Mouse (Mus musculus) adrenal gland, adult 18-20 months (tissue): ENCODE results near the gene Pde8b. TPM values are rescaled to one million over a fixed set of nuclear protein-coding genes. Genes with fewer than 3 reads are reported as not detected.
A peak's percentile ranks its signal among the peaks of the same experiment; 100 is the strongest.

Experiments used
- DNase-seq, 2 experiments: peaks; one replicate each; pipeline ENCODE4 v3.0.0; 2021 to 2022; ENCODE audit warnings: low spot score in 2 of 2
- long read RNA-seq, 2 experiments: library from polyadenylated mRNA; stranded (forward); transcript quantifications; one replicate each; pipeline ENCODE4 v2.0.0; 2021
- total RNA-seq, 2 experiments: library from RNA; stranded (reverse); gene quantifications; 1 replicate in 1 of 2; 2 replicates in 1 of 2; pipeline ENCODE4 v1.2.3; 2021

Pde8b gene
- 100 to 1,000 TPM in 1 of 2 experiments, 10 to 100 TPM in 1; 46.0 to 152 TPM for total RNA-seq
- long read RNA-seq, experiment 1, full-length matches to known transcripts: 5 of 26 reads
- long read RNA-seq, experiment 1, partial matches to known transcripts: 4 of 26 reads
- long read RNA-seq, experiment 1, other reads (novel, unspliced or antisense): 17 of 26 reads
- long read RNA-seq, experiment 2, full-length matches to known transcripts: 40 of 232 reads
- long read RNA-seq, experiment 2, partial matches to known transcripts: 43 of 232 reads
- long read RNA-seq, experiment 2, other reads (novel, unspliced or antisense): 149 of 232 reads

DNA sequence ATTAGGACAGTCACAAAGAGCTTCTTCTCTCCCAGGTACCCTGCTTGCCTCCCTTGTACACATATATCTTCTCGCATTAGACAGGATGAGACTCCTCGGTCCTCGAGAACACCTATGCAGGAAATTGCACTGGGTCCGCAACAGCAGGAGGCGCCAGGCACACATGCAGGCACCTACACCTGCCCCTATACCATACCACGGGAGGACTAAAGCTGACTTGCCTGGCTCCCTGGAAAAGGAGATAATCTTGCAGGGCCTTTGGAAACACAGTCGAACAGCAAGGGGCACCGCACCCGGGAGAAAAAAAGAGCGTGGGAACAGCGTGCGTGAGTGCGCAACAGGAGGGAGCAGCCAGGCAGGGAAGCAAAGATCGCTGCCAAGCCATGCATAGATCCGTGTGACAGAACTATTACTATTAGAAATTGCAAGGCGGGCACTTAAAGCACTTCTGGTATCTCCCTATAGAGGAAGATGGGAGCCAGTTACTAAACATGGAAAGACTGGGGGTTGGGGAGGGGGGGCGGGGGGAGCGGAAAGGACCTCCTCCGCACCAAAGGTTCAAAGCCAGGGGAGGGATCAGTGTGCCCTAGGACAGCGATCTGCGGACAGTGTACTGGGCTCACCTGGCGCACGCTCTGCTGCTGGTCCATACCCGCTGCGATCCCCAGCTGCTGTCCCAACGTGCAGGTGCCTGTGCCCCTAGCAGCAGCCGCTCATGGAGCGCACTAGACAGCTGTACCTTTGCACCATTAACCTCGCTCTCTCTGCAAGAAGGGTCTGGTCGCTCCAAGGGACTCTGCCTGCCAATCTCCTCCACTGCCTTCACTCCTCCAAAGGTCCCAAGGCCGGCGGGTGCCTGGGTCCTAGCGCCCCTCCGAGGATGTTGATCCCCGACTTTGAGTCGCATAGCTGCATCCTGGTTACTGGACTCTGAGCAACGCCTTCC lies at the start of gene Pde8b:
Gene Pde8b (minus strand): TSS at position 826 of the 946 bp plus-strand sequence.
- DNase-seq: peak in 1 of 2 experiments; percentile 15

DNA sequence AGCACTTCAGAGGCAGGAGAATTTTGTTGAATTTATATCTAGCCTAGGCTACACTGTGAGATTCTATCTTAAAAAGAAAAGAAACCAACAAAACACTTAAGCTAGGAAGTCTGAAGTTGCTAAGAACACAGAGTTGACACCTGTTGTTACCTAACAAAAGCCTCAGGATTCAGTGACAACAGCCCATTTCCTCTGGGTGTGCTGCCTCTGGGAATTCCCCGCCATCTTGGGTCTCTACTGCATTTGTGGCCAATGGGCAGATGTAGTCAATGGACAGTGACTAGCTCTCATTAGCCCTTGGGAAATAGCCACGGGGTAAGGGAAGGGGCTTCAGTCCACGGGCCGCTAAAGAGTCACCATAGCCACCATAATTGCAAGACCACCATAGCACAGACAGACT lies 41.8 kb upstream of the Pde8b start:
- no peak for DNase-seq

DNA sequence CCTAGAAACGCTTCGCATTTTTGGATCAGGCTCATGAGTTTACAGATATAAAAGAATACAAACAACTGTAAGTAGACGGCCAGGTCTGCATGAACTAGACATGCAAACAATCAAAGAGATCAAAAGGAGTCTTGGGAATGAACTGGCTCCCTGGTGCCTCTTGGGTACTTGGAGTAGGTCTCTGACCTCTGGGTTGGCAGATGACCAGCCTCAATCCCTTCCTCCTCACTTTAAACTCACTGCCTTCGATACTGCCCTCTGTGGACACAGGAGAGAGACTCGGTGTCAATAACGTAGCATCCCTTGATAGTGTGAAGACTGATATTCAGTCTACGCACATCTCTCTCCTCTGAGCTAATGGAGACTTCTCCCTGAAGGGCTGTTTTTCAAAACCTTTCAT lies 37.9 kb upstream of the Pde8b start:
- DNase-seq: no peak

DNA sequence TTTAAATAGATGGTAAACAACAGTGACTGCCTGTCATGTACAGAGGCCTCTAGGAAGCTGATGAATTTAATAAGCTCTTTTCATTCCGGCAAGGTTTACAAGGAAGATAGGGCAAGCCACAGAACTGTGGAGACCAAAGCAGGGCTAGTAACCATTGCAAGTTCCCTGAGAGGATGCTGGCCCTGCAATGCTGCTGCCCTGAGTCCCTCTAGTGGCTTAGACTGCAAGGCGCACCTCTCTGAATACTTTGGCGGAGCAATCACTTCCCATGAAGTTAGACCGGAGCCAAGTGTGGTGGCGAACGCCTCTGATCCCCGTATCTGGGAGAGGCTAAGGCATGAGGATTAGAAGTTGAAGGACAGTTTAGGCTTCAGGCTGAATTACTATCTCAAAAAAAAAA lies 36.9 kb upstream of the Pde8b start:
- peak; percentile 47 to 58 for DNase-seq

DNA sequence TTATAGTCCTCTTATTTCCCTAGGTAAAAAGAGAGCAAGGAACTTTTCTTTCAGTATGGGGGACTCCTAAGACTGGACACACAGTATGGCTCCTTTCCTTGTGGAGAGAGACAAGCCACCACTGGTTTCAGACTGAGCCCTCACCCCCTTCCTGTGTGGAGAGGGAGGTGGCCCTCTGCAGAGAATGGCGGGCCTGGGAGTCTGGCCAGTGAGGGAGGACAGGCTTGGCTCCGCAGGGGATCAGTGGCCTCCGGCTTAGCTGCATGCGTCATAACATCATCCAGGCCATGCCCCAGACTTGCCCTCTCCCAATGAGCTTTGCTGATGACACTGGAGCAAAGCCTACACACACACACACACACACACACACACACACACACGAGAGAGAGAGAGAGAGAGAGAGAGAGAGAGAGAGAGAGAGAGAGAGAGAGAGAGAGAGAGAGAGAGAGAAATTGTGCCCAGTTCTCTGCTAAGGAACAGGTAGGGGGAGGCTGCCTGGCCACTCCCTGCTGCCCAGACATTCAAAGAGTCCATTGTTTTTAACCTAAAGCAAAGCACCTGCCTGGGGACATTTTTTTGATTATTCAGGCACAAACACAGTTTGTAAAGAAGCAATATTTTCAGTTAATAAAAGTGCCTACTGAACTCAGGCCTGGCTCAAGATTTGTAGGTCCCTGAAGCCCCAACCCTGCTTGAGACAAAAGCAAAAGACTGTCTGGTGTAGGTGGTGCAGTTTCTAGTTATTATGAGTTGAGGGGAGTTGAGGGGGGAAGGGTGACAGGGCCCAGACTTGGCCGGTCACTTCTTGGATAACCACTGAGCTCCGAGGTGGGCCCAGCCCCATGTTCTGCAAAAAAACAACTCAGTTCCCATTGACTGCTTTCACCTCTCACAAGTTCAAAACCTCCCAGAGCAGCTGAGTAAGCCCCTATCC lies 31.9 kb upstream of the Pde8b start:
- DNase-seq: peak in 1 of 2 experiments; percentile 38

DNA sequence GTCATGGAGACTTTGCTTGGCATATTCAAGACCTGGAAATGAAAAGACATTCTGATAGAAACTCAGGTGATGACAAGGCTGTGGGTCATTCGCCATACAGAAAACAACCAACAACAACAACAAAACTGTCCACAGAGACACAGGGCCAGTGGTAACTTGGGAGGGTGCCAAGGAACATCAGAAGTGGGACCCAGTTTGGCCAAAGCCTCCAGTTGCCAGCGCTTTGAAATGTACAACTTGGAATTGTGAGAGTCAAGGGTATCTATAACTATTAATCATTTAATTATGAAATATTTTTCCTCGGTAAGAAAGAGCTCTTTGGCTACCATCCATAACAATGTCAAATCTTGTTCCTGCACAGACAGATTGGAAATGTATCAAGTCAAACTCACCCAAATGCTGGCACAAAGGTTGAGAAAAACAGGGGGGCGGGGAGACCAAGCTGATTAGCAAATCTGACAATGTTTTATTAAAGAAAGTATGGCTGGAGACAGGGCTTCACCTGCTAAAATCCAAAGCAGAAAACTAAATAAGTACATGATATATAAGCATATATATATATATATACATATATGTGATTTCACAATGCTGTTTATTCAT lies 28.4 kb upstream of the Pde8b start:
- DNase-seq: no peak

DNA sequence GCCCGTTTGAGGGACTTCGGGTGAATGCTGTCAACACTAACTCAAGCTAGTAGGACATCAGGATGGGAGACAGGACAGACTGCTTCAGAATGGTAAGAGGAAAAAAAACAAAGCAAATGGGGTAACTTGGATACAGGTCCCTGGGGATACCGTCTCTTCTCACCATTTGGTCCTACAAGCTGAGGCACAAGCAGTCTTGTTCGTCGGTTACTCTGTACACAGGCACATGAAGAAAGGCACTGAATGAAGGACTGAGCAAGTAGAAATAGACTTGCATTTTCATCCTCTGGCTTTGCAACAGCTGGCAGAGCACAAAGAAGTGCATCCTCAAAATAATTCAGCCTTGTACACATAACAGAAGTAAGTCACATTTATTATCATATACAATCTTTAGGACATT lies 14.6 kb upstream of the Pde8b start:
- DNase-seq: no peak

DNA sequence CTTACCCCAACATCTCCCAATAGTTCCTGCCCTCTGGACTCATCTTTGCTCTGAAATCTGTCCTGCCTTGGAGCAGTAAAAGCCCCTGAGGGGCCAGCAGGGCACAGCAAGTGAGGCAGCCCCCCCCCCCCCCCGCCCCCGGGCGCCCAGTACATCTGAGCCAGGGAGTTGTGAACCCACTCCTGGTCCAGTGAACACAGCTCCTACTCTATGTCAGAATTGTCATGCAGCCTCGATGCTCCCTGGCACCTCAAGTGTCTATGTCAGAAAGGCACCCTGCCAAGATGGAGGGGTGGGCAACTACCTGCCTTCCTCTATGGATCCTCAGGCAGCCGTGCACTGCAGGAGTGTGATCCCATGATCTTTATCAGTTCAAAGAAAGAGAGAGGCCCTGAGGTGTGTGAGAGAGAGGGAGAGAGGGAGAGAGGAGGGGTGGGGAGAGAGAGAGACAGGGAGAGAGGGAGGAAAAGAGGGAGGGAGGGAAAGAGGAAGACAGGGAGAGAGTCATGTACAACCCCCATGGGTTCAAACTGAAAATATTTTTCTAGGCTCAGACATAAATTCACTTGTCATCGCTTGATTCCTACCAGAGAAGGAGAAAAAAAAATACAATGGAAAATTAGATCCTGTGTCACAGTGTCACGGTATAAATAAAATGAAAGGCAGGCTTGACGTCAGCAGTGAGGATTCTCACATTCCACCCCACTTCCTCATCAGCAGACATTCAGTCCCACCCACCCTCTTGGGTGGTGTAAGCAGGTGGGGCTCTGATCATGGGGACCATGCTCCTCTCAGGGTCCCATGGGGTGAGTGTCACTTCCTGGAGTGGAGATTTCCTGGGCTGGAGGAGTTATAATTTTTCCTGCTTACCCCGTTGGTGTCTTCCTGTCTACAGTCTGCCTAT lies 11.0 kb upstream of the Pde8b start:
- no peak for DNase-seq

DNA sequence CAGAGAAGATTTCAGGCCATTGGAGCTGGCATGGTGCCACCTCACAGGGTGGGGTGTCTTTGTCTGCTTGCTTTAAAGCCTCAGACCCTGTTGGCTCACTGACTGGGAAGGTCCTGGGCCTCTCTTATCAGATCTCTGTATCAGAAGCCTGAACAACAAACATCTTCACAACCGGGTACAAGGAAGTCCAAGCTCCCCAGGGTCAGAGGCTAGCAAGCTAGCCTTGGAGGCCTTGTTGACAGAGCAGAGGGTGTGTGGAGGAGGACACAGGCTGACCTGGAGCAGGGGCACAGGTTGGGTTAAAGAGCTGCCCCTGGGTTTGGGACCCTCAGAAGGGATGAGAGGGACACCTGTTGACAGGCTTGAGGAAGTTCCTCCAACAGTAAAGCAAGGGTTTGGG lies 10.3 kb upstream of the Pde8b start:
- DNase-seq: no peak

DNA sequence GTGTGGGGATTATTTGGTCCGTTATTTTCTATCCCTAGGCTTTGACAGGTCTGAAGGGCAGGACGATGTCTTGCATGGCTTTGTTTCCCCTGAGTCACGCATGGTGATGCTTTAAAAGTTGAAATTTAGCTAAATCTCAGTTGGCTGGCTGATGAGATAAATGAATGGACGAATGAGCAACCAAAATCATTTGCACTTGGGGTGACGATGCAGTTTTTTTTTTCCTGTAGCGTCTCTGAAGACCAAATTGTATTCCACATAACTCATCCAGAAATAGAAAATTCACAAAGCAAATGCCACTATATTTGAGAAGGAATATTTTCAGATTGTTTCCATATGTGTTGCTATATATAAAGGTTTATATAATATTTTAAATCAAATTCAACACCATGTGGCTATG lies 6.9 kb upstream of the Pde8b start:
- DNase-seq: no peak

DNA sequence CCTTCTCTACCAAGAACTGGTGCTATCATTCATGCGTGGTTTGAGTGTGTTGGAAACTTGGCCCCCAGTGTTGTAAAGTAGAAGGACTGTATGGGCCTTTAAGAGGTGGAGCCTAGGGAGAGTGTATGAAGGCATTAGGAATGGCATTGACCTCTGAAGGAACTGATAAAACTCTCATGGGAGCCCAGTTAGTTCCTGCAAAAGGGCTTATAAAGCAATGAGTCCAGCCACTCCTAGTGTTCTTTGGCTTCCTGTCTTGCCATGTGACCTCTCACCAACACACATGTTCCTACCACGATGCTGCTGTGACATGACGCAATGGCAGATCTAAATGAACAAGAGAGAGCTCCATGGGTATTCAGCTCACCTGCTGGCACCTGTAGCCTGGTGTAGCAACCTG lies 4.9 kb upstream of the Pde8b start:
- DNase-seq: no peak

DNA sequence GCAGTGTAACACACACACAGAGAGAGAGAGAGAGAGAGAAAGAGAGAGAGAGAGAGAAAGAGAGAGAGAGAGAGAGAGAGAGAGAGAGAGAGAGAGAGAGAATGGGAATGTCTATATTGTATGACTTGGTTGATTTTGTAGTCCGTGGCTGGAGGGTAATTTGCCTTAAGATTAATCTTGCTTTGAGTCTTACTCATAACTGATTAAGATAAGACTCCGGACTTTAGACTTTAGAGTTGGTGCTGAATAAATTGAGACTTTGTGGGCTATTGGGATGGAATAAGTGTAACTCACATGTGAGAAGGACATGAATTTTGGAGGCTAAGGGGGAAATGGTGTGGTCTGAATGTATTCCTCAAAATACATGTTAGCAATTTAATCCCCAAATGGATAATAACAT lies 7.1 kb downstream of the Pde8b start:
- DNase-seq: no peak

DNA sequence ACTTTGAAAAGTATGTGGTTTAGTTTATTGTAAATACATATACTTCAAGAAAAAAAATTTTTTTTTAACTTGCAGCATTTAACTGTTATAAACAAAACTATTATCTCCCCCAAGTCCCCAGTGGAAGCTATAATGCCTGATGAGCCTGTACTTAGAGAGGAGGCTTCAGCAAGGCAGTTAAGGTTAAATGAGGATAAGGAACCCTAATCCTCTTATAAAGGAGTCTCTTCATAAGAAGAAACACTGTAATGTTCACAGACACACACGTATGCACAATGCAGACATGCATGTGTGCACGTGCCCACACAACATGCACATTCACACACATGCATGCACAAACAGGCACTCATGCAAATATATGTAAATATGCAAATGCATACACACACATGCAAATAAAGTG lies 12.6 kb downstream of the Pde8b start:
- no peak for DNase-seq

DNA sequence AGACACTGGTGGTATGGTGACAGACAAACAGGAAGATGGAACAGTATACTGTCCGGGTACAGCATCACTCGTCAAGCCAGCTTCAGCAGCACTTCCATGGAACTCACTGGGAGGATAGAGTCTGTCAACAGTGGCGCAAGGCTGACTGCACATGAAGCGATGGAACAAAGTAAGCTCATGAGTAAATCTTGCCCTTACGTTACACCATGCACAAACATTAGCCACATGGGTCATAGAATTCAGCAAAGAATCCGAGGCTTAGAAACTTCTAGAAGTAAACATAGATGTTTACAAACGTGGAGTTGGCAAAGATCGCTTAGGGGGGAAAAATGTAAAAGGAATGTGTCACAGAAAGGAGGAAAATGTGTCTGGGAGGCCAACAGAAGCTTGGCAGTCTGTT lies 14.9 kb downstream of the Pde8b start:
- no peak for DNase-seq

DNA sequence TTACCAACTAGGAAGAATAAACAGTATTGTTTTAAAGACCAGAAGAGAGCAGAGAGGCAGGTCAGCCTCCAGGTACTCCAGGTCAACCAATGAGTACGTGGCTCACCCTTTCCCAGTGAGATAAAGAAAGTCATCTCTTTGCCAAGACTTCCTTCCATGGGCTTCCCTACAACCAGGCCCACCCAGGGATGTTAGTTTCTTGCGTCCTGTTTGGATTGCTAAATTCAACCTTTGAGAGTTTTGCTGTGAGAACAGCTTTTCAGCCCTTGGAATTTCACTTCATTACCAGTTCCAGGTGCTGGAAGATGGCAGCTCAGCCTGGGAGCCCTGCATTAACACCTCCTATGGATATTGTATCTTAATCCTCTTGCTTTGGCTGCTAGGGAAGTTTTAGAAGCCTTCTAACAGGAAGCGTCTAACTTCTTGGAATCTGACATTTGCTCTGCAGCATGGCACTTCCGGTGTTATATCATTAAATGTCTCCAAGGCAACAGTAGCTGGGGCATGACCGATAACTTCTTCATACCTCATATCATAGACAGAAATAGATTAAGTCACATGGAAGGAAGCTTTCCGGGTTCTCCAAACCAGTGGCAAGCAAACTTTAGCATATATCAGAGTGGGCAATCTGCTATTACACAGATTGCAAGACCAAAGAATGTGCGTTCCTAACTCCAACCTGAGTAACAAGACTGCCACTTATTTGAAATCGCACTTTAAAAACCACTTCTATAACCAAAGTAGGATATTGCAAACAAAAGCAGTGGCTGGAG lies 18.6 kb downstream of the Pde8b start:
- no peak for DNase-seq

DNA sequence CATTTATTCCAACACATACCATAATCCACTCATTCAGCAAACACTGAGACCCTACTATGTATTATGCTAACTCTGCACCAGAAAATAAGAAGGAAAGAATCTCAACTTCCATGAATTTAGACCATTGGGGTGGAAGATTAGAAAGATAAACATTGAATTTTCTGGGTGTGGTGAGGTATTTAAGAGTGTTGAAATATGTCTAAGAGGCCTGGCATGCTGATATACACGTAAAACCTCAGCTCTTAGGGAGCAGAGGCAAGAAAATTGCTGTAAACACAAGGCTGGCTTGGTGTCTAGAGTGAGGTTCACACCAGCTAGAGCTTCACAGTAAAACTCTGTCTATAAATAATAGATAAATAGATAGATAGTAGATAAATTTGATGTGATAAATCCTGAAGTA lies 19.8 kb downstream of the Pde8b start:
- no peak for DNase-seq

DNA sequence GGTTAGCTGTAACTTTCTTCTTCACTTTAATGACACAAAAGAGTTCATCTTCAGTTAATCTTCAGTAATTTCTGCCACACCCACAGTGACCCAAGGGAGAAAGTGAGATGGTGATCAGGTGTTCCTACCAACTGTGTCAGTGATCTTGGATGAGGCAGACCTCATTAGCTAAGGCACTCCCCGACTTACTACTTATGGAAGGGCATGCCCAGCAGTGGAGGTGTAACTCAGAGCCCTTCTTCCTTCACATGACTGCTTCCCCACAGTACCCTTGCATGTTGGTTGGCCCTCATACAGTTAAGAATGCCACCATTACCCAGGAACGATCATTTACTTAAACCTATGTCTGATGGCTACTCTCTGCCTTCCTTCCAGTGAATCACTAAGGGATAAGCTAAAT lies 25.6 kb downstream of the Pde8b start:
- no peak for DNase-seq

DNA sequence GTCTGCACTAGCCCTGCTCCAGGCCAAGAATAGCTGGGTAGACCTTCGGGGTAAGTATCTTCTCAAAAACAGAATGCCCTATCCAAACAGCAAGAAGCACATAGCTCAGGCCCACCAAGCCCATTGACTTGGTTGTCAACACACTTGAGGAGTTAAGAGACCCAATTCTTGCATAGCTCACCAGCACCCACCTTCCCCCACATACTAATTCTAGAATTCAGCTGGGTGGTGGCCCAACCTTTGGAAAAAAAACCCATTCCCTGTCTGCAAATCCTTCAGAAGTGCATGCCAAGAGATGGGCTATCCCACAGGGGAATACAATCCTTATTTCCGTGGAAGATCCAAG lies 26.7 kb downstream of the Pde8b start:
- DNase-seq: no peak
